ENCODE assay signal across 28 mouse cellular contexts in genomic region chr1:186930160-186930887, GRCm38 (mm10). TPM values are rescaled to one million over a fixed set of nuclear protein-coding genes. Genes with fewer than 3 reads are reported as not detected.
DNase-seq lines count a peak whose midpoint lies in the region; ATAC-seq and TF ChIP-seq lines count a peak whose summit lies in the region.
"Had no signal": no experiment of that assay in that cellular context is flagged by ENCODE, and none has a peak within 500 bp of the region (broad histone marks: within the 10 kb centered on the region; RNA-seq: fewer than 3 reads in every experiment).

No protein-coding gene starts in this region.

- 46% methylated on average over 13 of the region's 13 CpGs for WGBS in liver, adult 2 months
- 67% methylated on average over 13 of the region's 13 CpGs for WGBS in liver, embryonic 12.5 days (ENCODE audit: insufficient replicate concordance)

- no peak overlapping the region for H3K27ac ChIP-seq in liver, adult 2 months (replicated peaks; ENCODE audit: insufficient read depth, low read depth, low read length)
- H3K27ac ChIP-seq in liver, embryonic 12.5 days, result no peak overlapping the region
- H3K27ac ChIP-seq: embryonic facial prominence, embryonic 15.5 days; forebrain, embryonic 10.5 days; hindbrain, embryonic 12.5 days; limb, embryonic 12.5 days; liver, embryonic 14.5 days; lung, embryonic 15.5 days; macrophage had no signal

- H3K9me3 ChIP-seq in liver, embryonic 12.5 days (replicated peaks), result 0 out of 2 replicates have a peak, but pooled peaks cover 3% of the 10 kb centered on the region
- H3K9me3 ChIP-seq: embryonic facial prominence, embryonic 15.5 days; forebrain, embryonic 10.5 days; hindbrain, embryonic 12.5 days; limb, embryonic 12.5 days; lung, embryonic 15.5 days had no signal

- H3K4me3 ChIP-seq in liver, adult 2 months (ENCODE audit: insufficient read depth, low read depth, low read length), result no peak overlapping the region
- no peak overlapping the region for H3K4me3 ChIP-seq in liver, embryonic 12.5 days
- H3K4me3 ChIP-seq: embryonic facial prominence, embryonic 15.5 days; forebrain, embryonic 10.5 days; hindbrain, embryonic 12.5 days; limb, embryonic 12.5 days; lung, embryonic 15.5 days had no signal

- no peak overlapping the region for H3K9ac ChIP-seq in liver, adult 2 months (ENCODE audit: low read depth, low read length)
- H3K9ac ChIP-seq in liver, embryonic 12.5 days, result no peak overlapping the region
- H3K9ac ChIP-seq: embryonic facial prominence, embryonic 15.5 days; hindbrain, embryonic 12.5 days; limb, embryonic 12.5 days; liver, embryonic 14.5 days; lung, embryonic 15.5 days had no signal

- no peaks in the 10 kb centered on the region for H3K36me3 ChIP-seq in liver, adult 2 months (ENCODE audit: control insufficient read depth, insufficient read depth, low read length)
- H3K36me3 ChIP-seq in liver, embryonic 12.5 days, result no peaks in the 10 kb centered on the region
- H3K36me3 ChIP-seq: embryonic facial prominence, embryonic 15.5 days; forebrain, embryonic 10.5 days; hindbrain, embryonic 12.5 days; limb, embryonic 12.5 days; lung, embryonic 15.5 days had no signal

- TF ChIP-seq POLR2A in liver, adult 2 months (IDR thresholded peaks at IDR 0.05; ENCODE audit: extremely low read depth, insufficient read depth, low read length), result no peak

- H3K4me2 ChIP-seq in liver, embryonic 12.5 days, result no peak overlapping the region
- H3K4me2 ChIP-seq: embryonic facial prominence, embryonic 15.5 days; hindbrain, embryonic 12.5 days; limb, embryonic 12.5 days; lung, embryonic 15.5 days had no signal

- peak; percentile 57 to 81 for DNase-seq in adrenal gland, adult (ENCODE audit: inconsistent age in 2 of 2, low spot score in 1 of 2)
- DNase-seq in adrenal gland, postnatal 4 days (ENCODE audit: low spot score in 2 of 2), result no peak
- peak; percentile 78 for DNase-seq in liver, adult 2 months (ENCODE audit: extremely low read depth, low read depth, low spot score)
- DNase-seq in adipocyte (ENCODE audit: low spot score), result peak; percentile 25
- DNase-seq in adrenal gland, postnatal 36 days, result peak; percentile 77 to 80
- no peak for DNase-seq in heart, adult 9 months (ENCODE audit: low spot score in 2 of 2)
- no peak for DNase-seq in gastrocnemius, postnatal 36 days
- DNase-seq: cerebellum, adult 11 months; cerebellum, postnatal 36 days; gastrocnemius, postnatal 14 days; heart, adult 18-20 months; kidney, adult 18-20 months; kidney, postnatal 10 days; thymus, adult 2 months had no signal

- TF ChIP-seq CTCF in liver, adult 2 months (IDR thresholded peaks at IDR 0.05; ENCODE audit: low read depth, low read length), result no peak

- H3K4me1 ChIP-seq in liver, adult 2 months (ENCODE audit: control insufficient read depth, insufficient read depth, low read length), result peaks cover 8% of the 10 kb centered on the region; the same call in 1 of the 2 replicates
- no peaks in the 10 kb centered on the region for H3K4me1 ChIP-seq in liver, embryonic 12.5 days
- H3K4me1 ChIP-seq: embryonic facial prominence, embryonic 15.5 days; lung, embryonic 15.5 days had no signal

- ATAC-seq in liver, embryonic 12.5 days, result no peak
- ATAC-seq: forebrain, embryonic 16.5 days; inflammation-experienced regulatory T-cells, adult 6 months had no signal

- peaks cover 10% of the 10 kb centered on the region for H3K27me3 ChIP-seq in liver, adult 2 months (ENCODE audit: control insufficient read depth, insufficient read depth, low read length)
- no peaks in the 10 kb centered on the region for H3K27me3 ChIP-seq in liver, embryonic 12.5 days (replicated peaks)
- H3K27me3 ChIP-seq: embryonic facial prominence, embryonic 15.5 days; limb, embryonic 12.5 days; lung, embryonic 15.5 days had no signal

- intact Hi-C loops in gastrocnemius, postnatal 36 days (cut with DNase I), result no loop called here

- H3K79me2 ChIP-seq in liver, adult 2 months (ENCODE audit: control insufficient read depth, insufficient read depth, low read length), result no peaks in the 10 kb centered on the region

RNA-seq across cellular contexts. Expression of gene D1Pas1, which starts 36.9 kb away (rescaled TPM):
- under 1 TPM in 1 of 2 experiments, not detected in 1; 0.08 TPM for total RNA-seq in adrenal gland, postnatal 4 days (2021)
- total RNA-seq in liver, adult 2 months (2014; rRNA removed), result not detected in 2 replicates
- not detected in 2 replicates for polyA plus RNA-seq in liver, adult 2 months (2012; rRNA removed)
- not detected in 2 replicates for polyA plus RNA-seq in liver, embryonic 12.5 days (2016; fragmentation: Nextera tagmentation; extraction: Ambion mirVana)
- total RNA-seq in adrenal gland, postnatal 36 days (2021), result not detected
- total RNA-seq in gastrocnemius, postnatal 36 days (2021), result not detected
- total RNA-seq: adrenal gland, adult 18-20 months; gastrocnemius, postnatal 14 days; layer of hippocampus, postnatal 25 days had no signal
- polyA plus RNA-seq: forebrain, embryonic 10.5 days; forebrain, embryonic 16.5 days; inflammation-experienced regulatory T-cells, adult 6 months; liver, embryonic 14.5 days; lung, embryonic 15.5 days; macrophage; small intestine, adult 2 months; stomach, embryonic 16.5 days; thymus, adult 2 months had no signal

Comparison
In these comparisons a context has a peak if more than half of its experiments do, and no peak if none do; other contexts are left out.
1. DNase-seq: peak in adrenal gland, adult (2 of 2), liver, adult 2 months (single experiment), adipocyte (single experiment) and adrenal gland, postnatal 36 days (2 of 2); none in adrenal gland, postnatal 4 days (0 of 2), heart, adult 9 months (0 of 2) and gastrocnemius, postnatal 36 days (0 of 2).